Mouse (Mus musculus) limb, embryonic 10.5 days (tissue): Measurements from ENCODE around the gene Gm45234. TPM values are rescaled to one million over a fixed set of nuclear protein-coding genes. Genes with fewer than 3 reads are reported as not detected.

Experiments used
- DNase-seq: peaks from one replicate; pipeline ENCODE4 v3.0.0-alpha.2; 2017; ENCODE audit warnings: low spot score
- H3K27ac ChIP-seq: fragments of 300-500 bp; sonication (generic); 2 replicates; pipeline ENCODE4 v1.5.1; 2016; ENCODE audit warnings: mild to moderate bottlenecking
- H3K27me3 ChIP-seq: fragments of 300-500 bp; sonication (generic); 2 replicates; pipeline ENCODE4 v1.6.1; 2016; ENCODE audit warnings: low read depth, mild to moderate bottlenecking; ENCODE audit not compliant: poor library complexity, severe bottlenecking
- H3K36me3 ChIP-seq: fragments of 300-500 bp; sonication (generic); 2 replicates; pipeline ENCODE4 v1.6.1; 2016; ENCODE audit warnings: mild to moderate bottlenecking, moderate library complexity
- H3K4me1 ChIP-seq: fragments of 300-500 bp; sonication (generic); 2 replicates; pipeline ENCODE4 v1.6.1; 2016
- H3K4me3 ChIP-seq: fragments of 300-500 bp; sonication (generic); 2 replicates; pipeline ENCODE4 v1.5.1; 2016; ENCODE audit warnings: mild to moderate bottlenecking, moderate library complexity
- H3K9me3 ChIP-seq: fragments of 300-500 bp; sonication (generic); replicated peaks from 2 replicates; pipeline ENCODE4 v1.6.1; 2016; ENCODE audit warnings: mild to moderate bottlenecking
- WGBS: fragments of 180-500 bp; shearing (Covaris S2); methylation state at CpG from one replicate; pipeline ENCODE4 v1.1.7; 2016; 5-methylcytosine and 5-hydroxymethylcytosine counted together
- polyA plus RNA-seq: library from polyadenylated mRNA; unstranded; fragments of >200 nt; fragmentation: Nextera tagmentation; extraction: Ambion mirVana; gene quantifications from 2 replicates; pipeline ENCODE4 v1.2.1, GENCODE M21; 2016

The Gm45234 gene
- polyA plus RNA-seq, 1 experiment from 2014 or later = not detected

- DNase-seq = no peak
- Histone ChIP-seq H3K9me3 (no peaks in the 10 kb centered on the region), H3K4me3 (no peak overlapping the region), H3K36me3 (peaks cover 94% of the 10 kb centered on the region), H3K27ac (no peak overlapping the region), H3K4me1 (peaks cover 14% of the 10 kb centered on the region), H3K27me3 (no peaks in the 10 kb centered on the region)
- WGBS = 87% methylated on average over 5 of the region's 5 CpGs
Measured at GRCm38 (mm10) chr6:124706061-124706627, 49.7 kb downstream of the Gm45234 start.

GRCm38 (mm10) chr6:124704417-124704816 lies 51.4 kb downstream of the Gm45234 start:
- H3K9me3 ChIP-seq = no peaks in the 10 kb centered on the region
- peaks cover 100% of the 10 kb centered on the region for H3K36me3 ChIP-seq
- H3K27ac ChIP-seq = no peak overlapping the region
- no peaks in the 10 kb centered on the region for H3K4me1 ChIP-seq
- WGBS = 92% methylated on average over 2 of the region's 2 CpGs
- no peaks in the 10 kb centered on the region for H3K27me3 ChIP-seq
- no peak for DNase-seq
- no peak overlapping the region for H3K4me3 ChIP-seq

DNA sequence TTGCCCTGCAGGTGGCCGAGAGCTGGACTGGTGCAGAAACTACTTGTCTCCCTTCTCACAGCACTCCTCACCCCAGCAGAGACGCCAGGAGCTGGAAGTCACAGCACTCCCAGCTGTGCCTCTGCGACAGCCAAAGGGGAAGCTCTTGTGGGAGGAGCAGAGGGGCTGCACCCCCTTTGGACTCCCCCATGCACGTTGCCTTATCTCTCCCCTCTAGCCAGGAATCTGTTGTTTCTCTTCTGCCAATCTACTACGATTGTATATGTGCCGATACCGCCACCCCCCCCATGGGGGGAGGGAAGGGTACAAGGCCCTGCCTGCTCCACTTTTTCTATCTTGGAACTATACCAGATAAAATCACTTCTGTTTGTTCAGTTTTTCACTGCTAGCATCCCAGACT lies 52.0 kb downstream of the Gm45234 start:
- Histone ChIP-seq H3K9me3 (no peaks in the 10 kb centered on the region), H3K4me3 (no peak overlapping the region), H3K27me3 (no peaks in the 10 kb centered on the region), H3K36me3 (peaks cover 100% of the 10 kb centered on the region), H3K27ac (no peak overlapping the region), H3K4me1 (no peaks in the 10 kb centered on the region)
- WGBS = 82% methylated on average over 7 of the region's 7 CpGs
- DNase-seq = no peak

- WGBS = 53% methylated on average over 3 of the region's 3 CpGs
- Histone ChIP-seq H3K27me3 (no peaks in the 10 kb centered on the region), H3K36me3 (peaks cover 94% of the 10 kb centered on the region)
Measured at GRCm38 (mm10) chr6:124702784-124703103, 53.1 kb downstream of the Gm45234 start.

GRCm38 (mm10) chr6:124702102-124702783 lies 53.6 kb downstream of the Gm45234 start:
- no peak for DNase-seq
- Histone ChIP-seq H3K4me3 (no peak overlapping the region), H3K27me3 (no peaks in the 10 kb centered on the region), H3K36me3 (peaks cover 89% of the 10 kb centered on the region), H3K9me3 (no peaks in the 10 kb centered on the region), H3K27ac (no peak overlapping the region), H3K4me1 (no peaks in the 10 kb centered on the region)
- 92% methylated on average over 17 of the region's 17 CpGs for WGBS

More at GRCm38 (mm10) chr6:124702784-124703103, 53.1 kb downstream of the Gm45234 start:
- Histone ChIP-seq H3K27ac (no peak overlapping the region), H3K4me3 (no peak overlapping the region), H3K9me3 (no peaks in the 10 kb centered on the region), H3K4me1 (no peaks in the 10 kb centered on the region)
- DNase-seq = peak; percentile 72

DNA sequence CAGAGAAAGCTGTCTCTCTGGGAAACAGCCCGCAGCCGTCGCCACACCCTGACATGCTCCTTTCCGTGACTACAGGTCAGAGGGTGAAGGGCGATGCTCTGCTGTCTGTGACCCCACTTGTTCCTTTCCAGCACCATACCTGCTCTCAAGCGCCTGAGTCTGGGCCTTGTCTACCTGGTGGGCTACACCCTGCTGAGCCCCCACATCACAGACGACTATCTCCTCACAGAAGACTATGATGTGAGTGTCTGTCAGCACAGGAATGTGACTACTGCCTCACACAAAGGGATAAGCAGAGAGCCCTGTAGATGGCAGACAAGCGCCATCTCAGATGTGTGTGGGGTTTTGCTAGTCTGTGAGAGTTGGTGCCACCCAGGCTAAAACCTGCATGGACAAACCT lies 54.5 kb downstream of the Gm45234 start:
- Histone ChIP-seq H3K4me1 (no peaks in the 10 kb centered on the region), H3K27ac (no peak overlapping the region), H3K4me3 (no peak overlapping the region), H3K36me3 (peaks cover 80% of the 10 kb centered on the region), H3K27me3 (no peaks in the 10 kb centered on the region), H3K9me3 (no peaks in the 10 kb centered on the region)
- no peak for DNase-seq
- WGBS = 86% methylated on average over 8 of the region's 8 CpGs

- 89% methylated on average over 11 of the region's 11 CpGs for WGBS
- H3K9me3 ChIP-seq = no peaks in the 10 kb centered on the region
- no peaks in the 10 kb centered on the region for H3K4me1 ChIP-seq
- H3K4me3 ChIP-seq = no peak overlapping the region
- no peak for DNase-seq
- no peaks in the 10 kb centered on the region for H3K27me3 ChIP-seq
- no peak overlapping the region for H3K27ac ChIP-seq
- H3K36me3 ChIP-seq = peaks cover 75% of the 10 kb centered on the region
Measured at GRCm38 (mm10) chr6:124699962-124700610, 55.7 kb downstream of the Gm45234 start.

DNA sequence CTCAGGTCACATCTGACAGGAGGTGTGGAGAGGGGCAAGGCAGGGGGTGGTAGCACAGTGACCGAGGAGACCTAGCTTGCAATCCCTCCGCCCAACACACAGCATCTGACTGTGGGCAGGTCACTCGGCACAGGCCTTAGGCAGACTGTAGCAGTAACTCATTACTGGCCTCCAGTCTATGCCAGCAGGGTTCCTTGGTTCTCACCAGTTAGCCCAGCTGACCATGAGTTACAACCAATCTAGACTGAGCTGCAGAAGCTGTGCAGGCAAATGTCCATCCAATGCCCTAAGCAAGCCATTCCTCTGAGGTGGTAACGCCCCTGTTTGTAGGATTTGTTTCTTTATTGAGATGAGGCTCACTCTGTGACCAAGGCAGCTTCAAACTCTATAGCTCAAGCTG lies 56.5 kb downstream of the Gm45234 start:
- no peaks in the 10 kb centered on the region for H3K9me3 ChIP-seq
- peaks cover 68% of the 10 kb centered on the region for H3K36me3 ChIP-seq
- no peak for DNase-seq
- no peak overlapping the region for H3K27ac ChIP-seq
- 87% methylated on average over 4 of the region's 4 CpGs for WGBS
- 0 out of 2 replicates have a peak, but pooled peaks cover 2% of the 10 kb centered on the region for H3K4me1 ChIP-seq
- no peak overlapping the region for H3K4me3 ChIP-seq
- no peaks in the 10 kb centered on the region for H3K27me3 ChIP-seq

- no peaks in the 10 kb centered on the region for H3K27me3 ChIP-seq
- no peaks in the 10 kb centered on the region for H3K9me3 ChIP-seq
- no peak for DNase-seq
- H3K4me1 ChIP-seq = peaks cover 8% of the 10 kb centered on the region
- peaks cover 62% of the 10 kb centered on the region for H3K36me3 ChIP-seq
- no peak overlapping the region for H3K27ac ChIP-seq
- 85% methylated on average over 6 of the region's 6 CpGs for WGBS
- no peak overlapping the region for H3K4me3 ChIP-seq
Measured at GRCm38 (mm10) chr6:124698751-124699150, 57.1 kb downstream of the Gm45234 start.

DNA sequence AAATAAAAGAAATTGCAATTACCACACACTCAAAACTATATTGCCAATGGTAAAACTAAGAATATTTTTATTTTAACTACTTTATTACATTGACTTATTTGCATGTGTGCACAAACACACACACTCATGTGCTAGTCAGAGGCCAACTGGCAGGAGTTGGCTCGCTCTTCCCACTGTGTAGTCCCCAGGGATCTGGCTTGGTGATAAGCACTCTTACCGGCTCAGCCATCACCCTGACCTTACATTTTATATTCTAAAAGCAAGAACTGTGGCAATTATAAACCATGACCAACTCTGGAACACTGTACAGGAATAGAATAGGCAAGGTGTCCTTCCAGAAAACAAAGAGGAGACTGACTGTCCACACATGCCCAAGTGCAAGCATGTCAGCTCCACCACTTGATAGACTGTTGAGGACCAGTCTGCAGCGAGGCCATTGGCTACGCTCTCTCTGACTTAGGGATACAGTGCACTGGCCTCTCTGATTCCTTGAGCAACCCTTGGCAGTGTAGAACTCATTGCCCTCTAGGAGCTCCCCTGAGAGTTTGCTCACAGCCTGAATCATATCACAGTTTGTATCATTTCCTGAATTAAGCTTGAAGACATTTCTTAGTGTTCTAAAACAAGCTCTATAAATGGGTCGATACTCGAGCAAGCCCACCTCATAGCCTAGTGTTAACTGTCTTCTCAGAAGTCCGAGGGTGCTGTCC lies 59.2 kb downstream of the Gm45234 start:
- WGBS = 93% methylated on average over 7 of the region's 7 CpGs
- Histone ChIP-seq H3K9me3 (no peaks in the 10 kb centered on the region), H3K36me3 (peaks cover 40% of the 10 kb centered on the region), H3K4me1 (peaks cover 15% of the 10 kb centered on the region), H3K4me3 (no peak overlapping the region), H3K27ac (no peak overlapping the region), H3K27me3 (no peaks in the 10 kb centered on the region)
- DNase-seq = no peak

- 87% methylated on average over 15 of the region's 15 CpGs for WGBS
- H3K36me3 ChIP-seq = peaks cover 18% of the 10 kb centered on the region
- peaks cover 15% of the 10 kb centered on the region for H3K4me1 ChIP-seq
- no peak for DNase-seq
- no peaks in the 10 kb centered on the region for H3K27me3 ChIP-seq
- H3K9me3 ChIP-seq = no peaks in the 10 kb centered on the region
- peak overlapping the region; percentile 2; the same call in 1 of the 2 replicates for H3K27ac ChIP-seq
- H3K4me3 ChIP-seq = no peak overlapping the region
Measured at GRCm38 (mm10) chr6:124694166-124694955, 61.5 kb downstream of the Gm45234 start.

GRCm38 (mm10) chr6:124693243-124693981 lies 62.4 kb downstream of the Gm45234 start:
- DNase-seq = no peak
- Histone ChIP-seq H3K4me1 (peaks cover 15% of the 10 kb centered on the region), H3K27ac (no peak overlapping the region), H3K9me3 (no peaks in the 10 kb centered on the region), H3K4me3 (no peak overlapping the region), H3K36me3 (peaks cover 11% of the 10 kb centered on the region; the same call in 1 of the 2 replicates), H3K27me3 (no peaks in the 10 kb centered on the region)
- 83% methylated on average over 15 of the region's 15 CpGs for WGBS
